Mouse (Mus musculus) E14TG2a.4 (cell line): ENCODE measurements around the gene Flot2.
A peak's percentile ranks its signal among the peaks of the same experiment; 100 is the strongest.

Experiments
- H3K27me3 ChIP-seq: 2 replicates; pipeline ENCODE4 v1.6.1; 2014; ENCODE audit warnings: low read length, control low read depth; ENCODE audit not compliant: insufficient read depth
- H3K36me3 ChIP-seq: 2 replicates; pipeline ENCODE4 v1.6.1; 2014; ENCODE audit warnings: low read length, control low read depth; ENCODE audit not compliant: insufficient read depth
- H3K4me1 ChIP-seq: replicated peaks from 2 replicates; pipeline ENCODE4 v1.6.1; 2014; ENCODE audit warnings: low read depth, low read length, control low read depth
- H3K4me3 ChIP-seq: replicated peaks from 2 replicates; pipeline ENCODE4 v1.5.1; 2014; ENCODE audit warnings: mild to moderate bottlenecking, low read length
- H3K9me3 ChIP-seq: 2 replicates; pipeline ENCODE4 v1.6.1; 2014; ENCODE audit warnings: low read length, control low read depth
- CTCF ChIP-seq: conservative IDR thresholded peaks from 2 replicates; pipeline ENCODE4 v1.5.1; 2014; ENCODE audit warnings: low read length
- NANOG ChIP-seq: IDR thresholded peaks from 2 replicates; pipeline ENCODE4 v1.6.1; 2014; ENCODE audit warnings: borderline replicate concordance, low read length, mixed read lengths
- POU5F1 ChIP-seq: IDR thresholded peaks from 2 replicates; pipeline ENCODE4 v1.6.1; 2014; ENCODE audit warnings: low read length, borderline replicate concordance

Flot2 gene

GRCm38 (mm10) chr11:78102958-78103747, 65.4 kb downstream of the Flot2 start:
- H3K4me3 ChIP-seq, result no peak overlapping the region
- TF ChIP-seq POU5F1, result no peak
- TF ChIP-seq CTCF, result peak; percentile 36
- no peaks in the 10 kb centered on the region for H3K27me3 ChIP-seq
- H3K9me3 ChIP-seq, result no peaks in the 10 kb centered on the region
- H3K4me1 ChIP-seq, result peaks cover 23% of the 10 kb centered on the region
- peaks cover 46% of the 10 kb centered on the region for H3K36me3 ChIP-seq

GRCm38 (mm10) chr11:78104501-78104900, 66.8 kb downstream of the Flot2 start:
- Histone ChIP-seq H3K36me3 (peaks cover 44% of the 10 kb centered on the region), H3K27me3 (no peaks in the 10 kb centered on the region), H3K9me3 (no peaks in the 10 kb centered on the region), H3K4me1 (peaks cover 23% of the 10 kb centered on the region), H3K4me3 (no peak overlapping the region)
- TF ChIP-seq POU5F1, result no peak
- TF ChIP-seq NANOG, result no peak
- TF ChIP-seq CTCF, result no peak
